Mouse (Mus musculus): ENCODE data around the gene Rgs3.

DNA sequence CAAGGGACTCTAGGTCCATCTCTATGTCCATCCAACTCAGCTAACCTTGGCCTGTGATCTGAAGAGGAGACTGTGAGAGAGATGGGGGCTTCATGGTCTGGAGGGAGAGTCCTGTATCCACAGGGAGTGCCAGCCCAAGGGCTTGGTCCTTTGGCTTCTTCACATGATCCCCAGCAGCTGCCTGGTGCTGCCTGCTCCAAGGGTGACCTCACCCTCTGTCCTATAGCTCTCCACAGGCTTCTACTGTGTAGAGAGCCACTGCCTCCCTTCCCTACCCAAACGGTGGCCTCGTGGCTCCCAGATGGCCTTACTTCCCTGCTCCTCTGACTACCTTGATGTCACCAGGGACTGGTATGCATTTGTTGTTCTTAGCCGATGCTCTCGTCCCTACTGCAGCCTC, 92.6 kb downstream of the Rgs3 start:
- TF ChIP-seq POLR2A (IDR thresholded peaks at IDR 0.05; ENCODE audit: low read depth, low read length), result no peak
- TF ChIP-seq CTCF (IDR thresholded peaks at IDR 0.05; ENCODE audit: borderline replicate concordance, insufficient read depth, low read length), result no peak
